Mouse (Mus musculus) C2C12 (cell line): Measurements from ENCODE around the gene Eef1akmt3.

Source experiments
- CTCF ChIP-seq: IDR thresholded peaks from one replicate; pipeline ENCODE4 v1.5.1; 2011; ENCODE audit not compliant: control insufficient read depth, insufficient read depth, insufficient read length
- MAX ChIP-seq: IDR thresholded peaks from one replicate; pipeline ENCODE4 v1.6.1; 2011; ENCODE audit warnings: mild to moderate bottlenecking, control low read depth
- MYOD1 ChIP-seq: IDR thresholded peaks from one replicate; pipeline ENCODE4 v1.6.1; 2011; ENCODE audit warnings: low read depth; ENCODE audit not compliant: control insufficient read depth, insufficient read length
- MYOG ChIP-seq: IDR thresholded peaks from one replicate; pipeline ENCODE4 v1.6.1; 2011; ENCODE audit not compliant: control insufficient read depth, insufficient read length; ENCODE audit errors: extremely low read depth
- USF1 ChIP-seq: IDR thresholded peaks from one replicate; pipeline ENCODE4 v1.6.1; 2011; ENCODE audit warnings: low read depth, mild to moderate bottlenecking, control low read depth, moderate library complexity

DNA sequence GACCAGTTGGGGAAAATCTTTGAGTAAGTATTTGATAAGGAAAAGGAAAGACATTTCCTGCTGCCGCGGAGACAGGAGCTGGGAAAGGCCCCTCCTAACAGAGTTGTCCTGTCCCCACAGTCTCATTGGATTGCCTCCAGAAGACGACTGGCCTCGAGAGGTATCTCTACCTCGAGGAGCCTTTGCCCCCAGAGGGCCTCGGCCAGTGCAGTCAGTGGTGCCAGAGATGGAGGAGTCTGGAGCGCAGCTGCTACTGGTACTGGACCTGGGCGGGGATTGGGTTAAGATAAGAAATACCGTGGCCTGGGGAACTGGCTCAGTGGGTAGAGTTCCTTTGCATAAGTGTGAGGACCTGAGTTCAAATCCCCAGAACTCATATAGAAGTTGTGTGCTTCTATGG is 24.7 kb upstream of the Eef1akmt3 start:
- TF ChIP-seq CTCF (no peak), USF1 (no peak), MYOG (no peak), MYOD1 (no peak), MAX (no peak)
